Mouse (Mus musculus): Measurements from ENCODE around the gene Olfr1245. TPM values are rescaled to one million over a fixed set of nuclear protein-coding genes. Genes with fewer than 3 reads are reported as not detected.
"Not testable (repeated sequence)": the region's sequence is repeated elsewhere in the genome, so short reads cannot be mapped to it uniquely, and the experiment has no call there.

Olfr1245 gene
- not detected in 2 replicates for polyA plus RNA-seq (2015; fragmentation: Nextera tagmentation; extraction: Ambion mirVana)

DNA sequence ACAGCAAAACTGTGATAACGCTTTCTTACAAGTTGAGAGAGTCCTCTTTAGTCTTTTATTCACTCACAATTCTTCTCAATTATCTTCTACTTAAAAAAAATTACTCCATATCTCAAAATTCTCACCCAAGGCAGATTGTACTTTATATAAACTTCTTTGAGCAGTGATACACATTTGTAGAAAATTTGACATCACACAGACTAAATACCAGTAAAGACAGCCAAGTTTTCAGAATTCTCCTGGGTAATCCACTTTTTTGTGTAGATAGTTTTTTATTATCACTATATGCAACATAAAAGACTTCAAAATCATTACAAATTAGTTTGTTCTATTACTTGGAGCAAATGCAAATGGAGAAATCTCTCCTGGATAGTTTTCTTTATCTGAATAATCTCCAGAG, at the start of gene Olfr1245:
Gene Olfr1245 (minus strand): TSS at position 101 of the 400 bp plus-strand sequence.
- Histone ChIP-seq H3K9ac (no peak within 1 kb of the TSS), H3K27ac (no peak within 1 kb of the TSS), H3K36me3 (no peaks in the 10 kb centered on the region), H3K4me1 (replicated peaks) (no peaks in the 10 kb centered on the region), H3K9me3 (replicated peaks) (no peaks in the 10 kb centered on the region), H3K4me2 (no peak within 1 kb of the TSS), H3K27me3 (no peaks in the 10 kb centered on the region), H3K4me3 (replicated peaks) (no peak within 1 kb of the TSS)
- DNase-seq (no peak), ATAC-seq (ENCODE audit: low read depth) (no peak)
- 58% methylated on average over 1 of the region's 1 CpGs for WGBS (ENCODE audit: insufficient replicate concordance)

DNA sequence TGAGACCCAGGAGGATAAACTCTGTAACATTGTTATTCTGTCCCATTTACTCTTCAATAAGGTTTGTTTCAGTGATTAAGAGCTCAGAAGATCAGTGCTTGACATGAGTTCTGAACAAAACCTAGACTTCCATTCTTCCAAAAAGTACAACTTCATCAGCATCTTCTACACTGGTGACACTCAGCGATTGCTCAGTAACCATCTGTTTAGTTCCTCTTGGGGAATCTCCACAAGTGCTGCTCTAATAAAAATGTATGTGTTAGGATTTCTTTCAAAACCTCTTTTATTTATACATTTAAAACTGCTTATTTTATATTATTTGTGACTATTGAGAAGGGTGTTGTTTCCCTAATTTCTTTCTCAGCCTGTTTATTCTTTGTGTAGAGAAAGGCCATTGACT, 39.9 kb upstream of the Olfr1245 start, which contains the start of gene Olfr1248:
Gene Olfr1248 (minus strand): TSS at position 101 of the 400 bp plus-strand sequence.
- 68% methylated on average over 1 of the region's 1 CpGs for WGBS (ENCODE audit: insufficient replicate concordance)
- H3K36me3 ChIP-seq; H3K4me2 ChIP-seq; H3K9me3 ChIP-seq (replicated peaks); H3K9ac ChIP-seq; H3K4me3 ChIP-seq (replicated peaks); H3K4me1 ChIP-seq (replicated peaks); ATAC-seq (ENCODE audit: low read depth); H3K27me3 ChIP-seq; H3K27ac ChIP-seq; DNase-seq: not testable (repeated sequence)

DNA sequence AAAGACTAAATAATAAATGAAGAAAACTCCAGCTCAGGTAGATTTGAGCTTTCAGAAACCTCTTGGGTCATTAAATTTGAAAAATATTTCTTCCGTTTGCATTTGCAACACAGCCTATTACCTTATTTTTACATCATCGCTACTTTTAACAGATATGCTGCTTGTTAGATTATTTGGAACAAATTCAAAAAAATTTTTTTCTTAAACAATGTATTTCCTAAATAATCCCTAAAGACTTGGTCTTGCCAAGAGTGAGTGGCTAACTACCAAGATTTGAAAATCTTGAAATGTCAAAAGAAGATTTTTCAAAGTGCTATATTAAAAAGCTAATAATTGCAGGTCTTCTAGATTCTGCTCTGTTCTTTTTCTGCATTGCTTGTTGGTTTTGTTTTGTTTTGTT, 35.8 kb upstream of the Olfr1245 start, which contains the start of gene Olfr1247:
Gene Olfr1247 (minus strand): TSS at position 101 of the 400 bp plus-strand sequence.
- H3K4me1 ChIP-seq (replicated peaks): no peaks in the 10 kb centered on the region
- H3K4me3 ChIP-seq (replicated peaks): no peak within 1 kb of the TSS
- 68% methylated on average over 2 of the region's 2 CpGs for WGBS (ENCODE audit: insufficient replicate concordance)
- H3K36me3 ChIP-seq: no peaks in the 10 kb centered on the region
- H3K27me3 ChIP-seq: no peaks in the 10 kb centered on the region
- H3K9me3 ChIP-seq (replicated peaks): no peaks in the 10 kb centered on the region
- H3K27ac ChIP-seq: no peak within 1 kb of the TSS
- ATAC-seq (ENCODE audit: low read depth) (no peak), DNase-seq (no peak)
- H3K4me2 ChIP-seq: no peak within 1 kb of the TSS
- H3K9ac ChIP-seq: no peak within 1 kb of the TSS

DNA sequence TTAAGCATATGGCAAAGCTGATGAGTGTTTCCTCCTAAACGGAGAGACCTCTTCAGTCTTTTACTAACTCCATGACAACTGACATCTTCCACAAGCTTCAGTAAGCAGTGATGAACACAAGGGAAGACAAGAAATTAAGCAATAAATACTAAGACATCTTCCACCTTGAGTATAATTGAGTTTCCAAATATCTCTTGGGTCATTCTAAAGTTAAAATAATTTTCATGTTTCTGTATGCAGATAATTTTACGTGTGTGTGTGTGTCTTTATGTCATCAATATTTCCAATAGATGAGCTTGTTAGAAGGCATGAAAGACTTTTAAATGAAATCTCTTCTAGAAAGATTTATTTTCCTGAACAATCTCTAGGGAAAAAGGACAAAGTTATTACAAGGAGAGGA, 14.8 kb upstream of the Olfr1245 start, which contains the start of gene Olfr1246:
Gene Olfr1246 (minus strand): TSS at position 101 of the 400 bp plus-strand sequence.
- WGBS (ENCODE audit: insufficient replicate concordance): 54% methylated on average over 2 of the region's 2 CpGs
- DNase-seq (no peak), ATAC-seq (ENCODE audit: low read depth) (no peak)

DNA sequence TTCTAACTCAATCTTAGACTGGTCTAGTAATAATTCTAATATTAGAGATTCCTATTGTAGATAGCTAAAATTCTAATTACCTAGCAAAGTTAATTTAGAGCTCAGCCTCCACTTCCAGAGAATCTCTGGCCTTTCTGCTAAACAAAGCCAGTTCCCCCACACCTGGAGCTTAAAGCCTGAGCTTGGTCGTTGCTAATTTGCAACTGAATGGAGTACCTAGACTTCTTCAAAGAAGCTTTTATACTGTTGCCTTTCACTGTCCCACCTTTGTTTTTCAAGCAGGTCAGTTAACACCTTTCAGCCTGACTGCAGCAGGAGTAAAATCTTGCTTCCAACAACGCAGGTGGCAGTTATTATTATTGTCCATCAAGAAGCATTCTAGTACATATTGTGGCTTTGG, 15.5 kb downstream of the Olfr1245 start:
- ATAC-seq (ENCODE audit: low read depth); H3K36me3 ChIP-seq; DNase-seq; H3K27ac ChIP-seq; H3K27me3 ChIP-seq; H3K4me2 ChIP-seq; H3K9me3 ChIP-seq (replicated peaks); H3K4me1 ChIP-seq (replicated peaks); H3K4me3 ChIP-seq (replicated peaks); H3K9ac ChIP-seq: not testable (repeated sequence)
- 30% methylated on average over 2 of the region's 2 CpGs for WGBS (ENCODE audit: insufficient replicate concordance)

More for the DNA sequence above, 14.8 kb upstream of the Olfr1245 start, which contains the start of gene Olfr1246:
- H3K4me3 ChIP-seq (replicated peaks): no peak within 1 kb of the TSS
- no peaks in the 10 kb centered on the region for H3K4me1 ChIP-seq (replicated peaks)
- no peaks in the 10 kb centered on the region for H3K27me3 ChIP-seq
- no peak within 1 kb of the TSS for H3K9ac ChIP-seq
- H3K27ac ChIP-seq: no peak within 1 kb of the TSS
- H3K9me3 ChIP-seq (replicated peaks): no peaks in the 10 kb centered on the region
- no peak within 1 kb of the TSS for H3K4me2 ChIP-seq
- H3K36me3 ChIP-seq: no peaks in the 10 kb centered on the region

DNA sequence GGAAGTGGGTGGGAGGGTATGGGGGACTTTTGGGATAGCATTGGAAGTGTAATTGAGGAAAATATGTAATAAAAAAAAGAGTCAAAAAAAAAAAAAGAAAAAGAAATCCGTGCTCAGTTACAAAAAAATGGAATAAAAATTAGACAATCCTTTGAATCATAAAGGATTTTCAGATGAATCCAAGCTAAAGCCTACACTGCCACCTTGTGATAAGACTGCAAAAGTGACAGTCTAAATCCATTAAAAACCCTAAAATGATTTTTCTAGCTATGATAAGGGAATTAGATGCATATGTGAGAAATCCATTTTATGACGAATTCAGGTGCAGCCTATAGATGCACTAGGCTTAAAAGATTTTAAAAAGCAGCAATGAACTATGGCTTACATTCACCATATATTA, 33.7 kb downstream of the Olfr1245 start:
- H3K4me3 ChIP-seq (replicated peaks): no peak overlapping the region
- H3K4me1 ChIP-seq (replicated peaks): no peaks in the 10 kb centered on the region
- DNase-seq: no peak
- no peaks in the 10 kb centered on the region for H3K36me3 ChIP-seq
- no peaks in the 10 kb centered on the region for H3K27me3 ChIP-seq
- no peak for ATAC-seq (ENCODE audit: low read depth)
- no peak overlapping the region for H3K9ac ChIP-seq
- no peaks in the 10 kb centered on the region for H3K9me3 ChIP-seq (replicated peaks)
- H3K27ac ChIP-seq: no peak overlapping the region
- WGBS (ENCODE audit: insufficient replicate concordance): 49% methylated on average over 2 of the region's 2 CpGs
- H3K4me2 ChIP-seq: no peak overlapping the region

DNA sequence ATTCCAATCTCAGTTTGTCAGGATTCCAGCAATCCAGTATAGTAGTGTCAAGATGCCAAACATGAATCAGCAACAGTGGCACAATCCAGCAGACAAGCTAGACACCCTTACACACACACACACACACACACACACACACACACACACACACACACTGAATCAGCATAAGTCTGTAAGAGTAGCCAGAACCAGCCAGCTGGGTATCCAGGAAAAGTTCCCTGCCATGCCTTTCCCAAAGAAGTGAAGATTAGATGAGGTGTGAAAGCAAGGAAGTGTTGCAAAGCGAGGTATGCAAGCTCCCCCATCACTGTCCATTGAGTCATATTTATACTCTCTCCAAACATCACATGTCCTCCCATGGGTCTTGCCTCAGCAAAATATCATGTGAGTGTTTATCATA, 38.3 kb downstream of the Olfr1245 start:
- 50% methylated on average over 1 of the region's 1 CpGs for WGBS (ENCODE audit: insufficient replicate concordance)
- no peak overlapping the region for H3K4me3 ChIP-seq (replicated peaks)

DNA sequence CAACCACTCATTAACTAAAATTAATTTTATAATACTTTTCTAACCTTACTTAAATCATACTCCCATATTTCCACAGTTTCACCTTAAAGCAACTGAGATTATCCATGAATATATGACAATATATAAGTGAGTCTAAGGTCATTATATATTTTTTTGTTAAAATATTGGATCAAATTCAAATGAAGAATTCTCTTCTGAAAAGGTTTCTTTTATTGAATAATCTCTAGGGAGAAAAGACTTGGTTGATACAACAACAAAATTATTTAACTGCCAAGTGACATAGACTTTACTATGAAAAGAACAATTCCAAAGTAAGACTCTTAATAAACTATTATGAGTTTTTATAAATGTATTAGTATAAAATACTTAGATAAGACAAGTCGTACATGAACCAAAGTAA, 46.9 kb downstream of the Olfr1245 start, which contains the start of gene Olfr1243:
Gene Olfr1243 (minus strand): TSS at position 101 of the 400 bp plus-strand sequence.
- Histone ChIP-seq H3K4me1 (replicated peaks) (no peaks in the 10 kb centered on the region), H3K4me2 (no peak within 1 kb of the TSS), H3K4me3 (replicated peaks) (no peak within 1 kb of the TSS), H3K9me3 (replicated peaks) (no peaks in the 10 kb centered on the region), H3K9ac (no peak within 1 kb of the TSS), H3K36me3 (no peaks in the 10 kb centered on the region), H3K27me3 (no peaks in the 10 kb centered on the region), H3K27ac (no peak within 1 kb of the TSS)
- DNase-seq (no peak), ATAC-seq (ENCODE audit: low read depth) (no peak)
- WGBS (ENCODE audit: insufficient replicate concordance): 61% methylated on average over 1 of the region's 1 CpGs

More for the DNA sequence above, 38.3 kb downstream of the Olfr1245 start:
- H3K4me1 ChIP-seq (replicated peaks): no peaks in the 10 kb centered on the region
- no peak overlapping the region for H3K9ac ChIP-seq
- no peaks in the 10 kb centered on the region for H3K27me3 ChIP-seq
- no peak for DNase-seq
- no peaks in the 10 kb centered on the region for H3K9me3 ChIP-seq (replicated peaks)
- H3K4me2 ChIP-seq: no peak overlapping the region
- H3K27ac ChIP-seq: no peak overlapping the region
- H3K36me3 ChIP-seq: no peaks in the 10 kb centered on the region
- ATAC-seq (ENCODE audit: low read depth): no peak

Other genes starting within 250 kb of the Olfr1245 start
- not detected in 2 replicates for gene Olfr1232, start 248.8 kb downstream of the Olfr1245 start, polyA plus RNA-seq (2015; fragmentation: Nextera tagmentation; extraction: Ambion mirVana)
- not detected in 2 replicates for gene Olfr1233, start 236.0 kb downstream of the Olfr1245 start, polyA plus RNA-seq (2015; fragmentation: Nextera tagmentation; extraction: Ambion mirVana)
- not detected in 2 replicates for gene Olfr1234, start 213.6 kb downstream of the Olfr1245 start, polyA plus RNA-seq (2015; fragmentation: Nextera tagmentation; extraction: Ambion mirVana)
- not detected in 2 replicates for gene Olfr1238, start 168.8 kb downstream of the Olfr1245 start, polyA plus RNA-seq (2015; fragmentation: Nextera tagmentation; extraction: Ambion mirVana)
- not detected in 2 replicates for gene Olfr1239, start 158.0 kb downstream of the Olfr1245 start, polyA plus RNA-seq (2015; fragmentation: Nextera tagmentation; extraction: Ambion mirVana)
- gene Olfr1240, start 135.4 kb downstream of the Olfr1245 start, polyA plus RNA-seq (2015; fragmentation: Nextera tagmentation; extraction: Ambion mirVana): not detected in 2 replicates
- not detected in 2 replicates for gene Olfr1241, start 91.3 kb downstream of the Olfr1245 start, polyA plus RNA-seq (2015; fragmentation: Nextera tagmentation; extraction: Ambion mirVana)
- not detected in 2 replicates for gene Olfr1242, start 80.1 kb downstream of the Olfr1245 start, polyA plus RNA-seq (2015; fragmentation: Nextera tagmentation; extraction: Ambion mirVana)
- gene Olfr1243, start 47.0 kb downstream of the Olfr1245 start, polyA plus RNA-seq (2015; fragmentation: Nextera tagmentation; extraction: Ambion mirVana): not detected in 2 replicates
- gene Olfr1246, start 14.7 kb upstream of the Olfr1245 start, polyA plus RNA-seq (2015; fragmentation: Nextera tagmentation; extraction: Ambion mirVana): not detected in 2 replicates
- not detected in 2 replicates for gene Olfr1247, start 35.7 kb upstream of the Olfr1245 start, polyA plus RNA-seq (2015; fragmentation: Nextera tagmentation; extraction: Ambion mirVana)
- gene Olfr1248, start 39.8 kb upstream of the Olfr1245 start, polyA plus RNA-seq (2015; fragmentation: Nextera tagmentation; extraction: Ambion mirVana): not detected in 2 replicates
- gene Olfr1249, start 56.5 kb upstream of the Olfr1245 start, polyA plus RNA-seq (2015; fragmentation: Nextera tagmentation; extraction: Ambion mirVana): not detected in 2 replicates
- not detected in 2 replicates for gene Olfr1250, start 83.0 kb upstream of the Olfr1245 start, polyA plus RNA-seq (2015; fragmentation: Nextera tagmentation; extraction: Ambion mirVana)
- not detected in 2 replicates for gene Olfr1251, start 93.5 kb upstream of the Olfr1245 start, polyA plus RNA-seq (2015; fragmentation: Nextera tagmentation; extraction: Ambion mirVana)
- not detected in 2 replicates for gene Olfr1252, start 146.6 kb upstream of the Olfr1245 start, polyA plus RNA-seq (2015; fragmentation: Nextera tagmentation; extraction: Ambion mirVana)
- gene Olfr1253, start 178.6 kb upstream of the Olfr1245 start, polyA plus RNA-seq (2015; fragmentation: Nextera tagmentation; extraction: Ambion mirVana): not detected in 2 replicates
- gene Olfr1254, start 215.2 kb upstream of the Olfr1245 start, polyA plus RNA-seq (2015; fragmentation: Nextera tagmentation; extraction: Ambion mirVana): not detected in 2 replicates
- not detected in 2 replicates for gene Olfr1255, start 233.6 kb upstream of the Olfr1245 start, polyA plus RNA-seq (2015; fragmentation: Nextera tagmentation; extraction: Ambion mirVana)

Measured in liver, embryonic 13.5 days (tissue).